In the genomic region with DNA sequence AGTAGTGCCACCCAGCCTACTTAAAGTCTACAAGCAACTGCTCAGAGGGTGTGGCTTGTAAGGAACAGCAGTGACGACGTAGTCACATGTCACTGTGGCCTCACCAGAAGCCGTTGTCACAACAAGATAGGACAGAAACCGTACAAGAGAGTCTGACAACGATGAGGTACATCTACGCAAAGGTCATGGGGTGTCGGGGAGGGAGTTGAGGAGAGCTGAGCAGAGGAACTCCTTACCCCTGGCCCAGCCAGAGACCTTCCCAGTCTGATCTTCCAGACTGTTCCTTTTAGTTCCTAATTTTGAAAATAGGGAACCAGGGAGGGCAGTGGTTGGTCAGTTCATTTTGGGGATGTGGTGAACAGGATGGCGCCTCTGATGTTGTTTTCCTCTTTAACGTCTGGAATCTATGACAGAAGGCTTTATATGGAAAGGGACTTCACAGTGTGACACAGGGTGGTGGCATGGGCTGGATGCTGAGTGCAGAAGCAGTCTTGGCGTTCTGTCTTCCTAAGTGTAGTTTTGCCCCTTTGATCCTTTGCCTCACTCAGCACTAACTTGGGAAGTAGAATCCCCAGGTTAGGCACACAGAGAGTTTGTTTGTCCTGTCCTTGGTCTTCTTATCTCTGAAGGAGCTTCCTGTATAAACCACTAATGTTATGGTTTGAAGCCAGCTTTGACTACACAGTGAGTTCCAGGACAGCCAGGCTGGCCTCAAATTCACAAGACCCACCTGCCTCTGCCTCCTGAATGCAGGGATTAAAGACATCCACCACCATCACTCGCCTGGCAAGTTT, we compare ENCODE assay signal across 13 mouse cellular contexts.
A peak's percentile ranks its signal among the peaks of the same experiment; 100 is the strongest.
DNase-seq lines count a peak whose midpoint lies in the region; ATAC-seq lines count a peak whose summit lies in the region.
"Had no signal": no experiment of that assay in that cellular context is flagged by ENCODE, and none has a peak within 500 bp of the region (broad histone marks: within the 10 kb centered on the region; RNA-seq: fewer than 3 reads in every experiment).

No protein-coding gene starts in this region.

- no peak overlapping the region for H3K27ac ChIP-seq in intestine, embryonic 15.5 days
- H3K27ac ChIP-seq: heart, embryonic 15.5 days had no signal

- no peak overlapping the region for H3K9ac ChIP-seq in intestine, embryonic 15.5 days
- H3K9ac ChIP-seq: heart, embryonic 15.5 days had no signal

- no peak overlapping the region for H3K4me2 ChIP-seq in intestine, embryonic 15.5 days (replicated peaks)
- H3K4me2 ChIP-seq: heart, embryonic 15.5 days had no signal

- no peaks in the 10 kb centered on the region for H3K36me3 ChIP-seq in intestine, embryonic 15.5 days
- H3K36me3 ChIP-seq: heart, embryonic 15.5 days had no signal

- H3K4me1 ChIP-seq in intestine, embryonic 15.5 days (replicated peaks): peaks cover 12% of the 10 kb centered on the region

- no peaks in the 10 kb centered on the region for H3K27me3 ChIP-seq in intestine, embryonic 15.5 days (replicated peaks)
- H3K27me3 ChIP-seq: heart, embryonic 15.5 days had no signal

- 75% methylated on average over 11 of the region's 11 CpGs for WGBS in intestine, embryonic 15.5 days

- peak; percentile 42 for DNase-seq in 416B (ENCODE audit: low read depth)
- DNase-seq in MEL-GATA-1-ER (ENCODE audit: extremely low read depth, low read depth): peak; percentile 73
- peak; percentile 58 to 61 for DNase-seq in lung, postnatal 4 days
- DNase-seq in urinary bladder, postnatal 4 days (ENCODE audit: low spot score in 2 of 2): no peak
- no peak for DNase-seq in adrenal gland, adult 8-10 months
- DNase-seq in urinary bladder, adult 2 months (ENCODE audit: low spot score): no peak
- DNase-seq in adipocyte (ENCODE audit: low spot score): no peak
- DNase-seq: cerebellum, adult 9-10 months; layer of hippocampus, postnatal 36 days; midbrain, embryonic 14.5 days; right cerebral cortex, postnatal 14 days had no signal

- H3K4me3 ChIP-seq in intestine, embryonic 15.5 days (replicated peaks): no peak overlapping the region
- H3K4me3 ChIP-seq: heart, embryonic 15.5 days had no signal

- no peaks in the 10 kb centered on the region for H3K9me3 ChIP-seq in intestine, embryonic 15.5 days
- H3K9me3 ChIP-seq: heart, embryonic 15.5 days had no signal

- ATAC-seq in intestine, embryonic 15.5 days: peak; percentile 32; the same call in 1 of the 2 replicates

Comparison
In these comparisons a context has a peak if more than half of its experiments do, and no peak if none do; other contexts are left out.
1. DNase-seq: peak in 416B (single experiment), MEL-GATA-1-ER (single experiment) and lung, postnatal 4 days (2 of 2); none in urinary bladder, postnatal 4 days (0 of 2), adrenal gland, adult 8-10 months (single experiment), urinary bladder, adult 2 months (single experiment) and adipocyte (single experiment).